Mouse (Mus musculus): Measurements from ENCODE around the gene Nbeal1. TPM values are rescaled to one million over a fixed set of nuclear protein-coding genes. Genes with fewer than 3 reads are reported as not detected.
"Not testable (repeated sequence)": the region's sequence is repeated elsewhere in the genome, so short reads cannot be mapped to it uniquely, and the experiment has no call there.

The Nbeal1 gene
- 10 to 100 TPM; 47.4 to 54.7 (median 52.1) TPM for total RNA-seq (2022)

- DNase-seq (ENCODE audit: low spot score): peak; percentile 98
Observed at GRCm38 (mm10) chr1:60179932-60180783, at the start of gene Nbeal1. Nbeal1 (plus strand) TSS chr1:60180599.

GRCm38 (mm10) chr1:60137346-60137745, 43.1 kb upstream of the Nbeal1 start:
- no peak for DNase-seq (ENCODE audit: low spot score)

- DNase-seq (ENCODE audit: low spot score): no peak
Observed at GRCm38 (mm10) chr1:60152700-60153099, 27.7 kb upstream of the Nbeal1 start.

GRCm38 (mm10) chr1:60156651-60157050, 23.7 kb upstream of the Nbeal1 start:
- no peak for DNase-seq (ENCODE audit: low spot score)

- DNase-seq (ENCODE audit: low spot score): peak; percentile 83
Observed at GRCm38 (mm10) chr1:60158411-60158810, 22.0 kb upstream of the Nbeal1 start.

- no peak for DNase-seq (ENCODE audit: low spot score)
Observed at GRCm38 (mm10) chr1:60163676-60164075, 16.7 kb upstream of the Nbeal1 start.

- peak; percentile 82 for DNase-seq (ENCODE audit: low spot score)
Observed at GRCm38 (mm10) chr1:60169626-60170025, 10.8 kb upstream of the Nbeal1 start.

GRCm38 (mm10) chr1:60170251-60170650, 10.1 kb upstream of the Nbeal1 start:
- DNase-seq (ENCODE audit: low spot score): no peak

- DNase-seq (ENCODE audit: low spot score): no peak
Observed at GRCm38 (mm10) chr1:60173119-60173518, 7.3 kb upstream of the Nbeal1 start.

GRCm38 (mm10) chr1:60177814-60178213, 2.6 kb upstream of the Nbeal1 start:
- DNase-seq (ENCODE audit: low spot score): not testable (repeated sequence)

- no peak for DNase-seq (ENCODE audit: low spot score)
Observed at GRCm38 (mm10) chr1:60179376-60179775, 1.0 kb upstream of the Nbeal1 start.

GRCm38 (mm10) chr1:60180784-60181221, 404 bp downstream of the Nbeal1 start:
- peak; percentile 48 for DNase-seq (ENCODE audit: low spot score)

GRCm38 (mm10) chr1:60188454-60188853, 8.1 kb downstream of the Nbeal1 start:
- peak; percentile 33 for DNase-seq (ENCODE audit: low spot score)

GRCm38 (mm10) chr1:60196813-60197212, 16.4 kb downstream of the Nbeal1 start:
- no peak for DNase-seq (ENCODE audit: low spot score)

GRCm38 (mm10) chr1:60199006-60199405, 18.6 kb downstream of the Nbeal1 start:
- no peak for DNase-seq (ENCODE audit: low spot score)

GRCm38 (mm10) chr1:60236261-60236660, 55.9 kb downstream of the Nbeal1 start:
- no peak for DNase-seq (ENCODE audit: low spot score)

- no peak for DNase-seq (ENCODE audit: low spot score)
Observed at GRCm38 (mm10) chr1:60240430-60240829, 60.0 kb downstream of the Nbeal1 start.

GRCm38 (mm10) chr1:60268113-60268512, 87.7 kb downstream of the Nbeal1 start:
- no peak for DNase-seq (ENCODE audit: low spot score)

- no peak for DNase-seq (ENCODE audit: low spot score)
Observed at GRCm38 (mm10) chr1:60269314-60269713, 88.9 kb downstream of the Nbeal1 start.

- DNase-seq (ENCODE audit: low spot score): peak; percentile 3
Observed at GRCm38 (mm10) chr1:60272471-60272870, 92.1 kb downstream of the Nbeal1 start.

- no peak for DNase-seq (ENCODE audit: low spot score)
Observed at GRCm38 (mm10) chr1:60293921-60294320, 113.5 kb downstream of the Nbeal1 start.

- DNase-seq (ENCODE audit: low spot score): peak; percentile 91
Observed at GRCm38 (mm10) chr1:60342808-60343629, 162.6 kb downstream of the Nbeal1 start, which contains the start of gene Cyp20a1. Cyp20a1 (plus strand) TSS chr1:60343323.

Data from heart, adult 8-10 months (tissue).